Mouse (Mus musculus) midbrain, embryonic 14.5 days (tissue): Measurements from ENCODE around the gene Gpr89. TPM values are rescaled to one million over a fixed set of nuclear protein-coding genes. Genes with fewer than 3 reads are reported as not detected.
A peak's percentile ranks its signal among the peaks of the same experiment; 100 is the strongest.

Experiments
- ATAC-seq: fragments of 200-750 bp; cut with Nextera tagmentation; 2 replicates; pipeline ENCODE4 v1.8.0; 2017; ENCODE audit warnings: moderate number of reproducible peaks, moderate library complexity; ENCODE audit not compliant: low FRiP score, low TSS enrichment
- DNase-seq: peaks from one replicate; pipeline ENCODE4 v3.0.0-alpha.2; 2015
- H3K27ac ChIP-seq: fragments of 300-500 bp; sonication (generic); replicated peaks from 2 replicates; pipeline ENCODE4 v1.5.1; 2014; ENCODE audit warnings: mild to moderate bottlenecking, low read depth, low read length, moderate library complexity
- H3K27me3 ChIP-seq: fragments of 300-500 bp; sonication (generic); 2 replicates; pipeline ENCODE4 v1.6.1; 2014; ENCODE audit warnings: low read length, control low read depth, mixed read lengths; ENCODE audit not compliant: control insufficient read depth, insufficient read depth
- H3K36me3 ChIP-seq: fragments of 300-500 bp; sonication (generic); 2 replicates; pipeline ENCODE4 v1.6.1; 2014; ENCODE audit warnings: low read length, control low read depth; ENCODE audit not compliant: control insufficient read depth, insufficient read depth
- H3K4me1 ChIP-seq: fragments of 300-500 bp; sonication (generic); 2 replicates; pipeline ENCODE4 v1.6.1; 2014; ENCODE audit warnings: mild to moderate bottlenecking, antibody characterized with exemption, low read length, control low read depth; ENCODE audit not compliant: control insufficient read depth, insufficient read depth
- H3K4me2 ChIP-seq: fragments of 300-500 bp; sonication (generic); 2 replicates; pipeline ENCODE4 v1.6.1; 2014; ENCODE audit warnings: mild to moderate bottlenecking, low read length, moderate library complexity
- H3K4me3 ChIP-seq: fragments of 300-500 bp; sonication (generic); replicated peaks from 2 replicates; pipeline ENCODE4 v1.5.1; 2014; ENCODE audit warnings: low read depth, low read length
- H3K9ac ChIP-seq: fragments of 300-500 bp; sonication (generic); replicated peaks from 2 replicates; pipeline ENCODE4 v1.6.1; 2014; ENCODE audit warnings: mild to moderate bottlenecking, low read length, moderate library complexity
- H3K9me3 ChIP-seq: fragments of 300-500 bp; sonication (generic); 2 replicates; pipeline ENCODE4 v1.6.1; 2016; ENCODE audit warnings: low read length, control low read depth, mixed read lengths; ENCODE audit not compliant: control insufficient read depth
- WGBS: fragments of 180-500 bp; shearing (Covaris S2); extraction: QIAGEN DNeasy Blood & Tissue Kit; methylation state at CpG from one replicate; pipeline ENCODE4 v1.1.7; 2014; 5-methylcytosine and 5-hydroxymethylcytosine counted together
- polyA plus RNA-seq: library from polyadenylated mRNA; unstranded; fragments of >200 nt; fragmentation: Nextera tagmentation; extraction: Ambion mirVana; gene quantifications from 2 replicates; pipeline ENCODE4 v1.2.1, GENCODE M21; 2014

Gpr89 gene
- polyA plus RNA-seq, 1 experiment from 2014 or later: 40.7 TPM

DNA sequence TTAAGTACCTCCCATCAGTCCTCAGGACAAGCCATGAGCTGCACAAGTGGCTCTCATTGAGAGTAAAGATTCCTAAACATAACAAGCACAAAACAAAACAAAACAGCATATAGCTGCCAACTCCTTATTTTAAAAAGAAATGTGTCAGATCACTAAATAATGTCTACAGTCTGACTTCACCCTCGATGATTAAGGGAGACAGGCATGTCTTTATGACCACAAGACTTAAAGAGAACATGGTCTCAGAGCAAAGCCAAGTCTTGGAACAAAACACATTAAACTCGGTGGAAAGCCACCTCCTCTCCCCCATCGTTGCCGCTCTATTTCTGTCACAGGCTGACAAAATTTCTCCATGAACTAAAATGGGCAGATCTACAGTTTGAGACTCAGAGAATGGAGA lies 19.5 kb upstream of the Gpr89 start:
- H3K27ac ChIP-seq: no peak overlapping the region
- no peaks in the 10 kb centered on the region for H3K27me3 ChIP-seq
- H3K4me1 ChIP-seq: no peaks in the 10 kb centered on the region
- H3K36me3 ChIP-seq: no peaks in the 10 kb centered on the region
- H3K9me3 ChIP-seq: no peaks in the 10 kb centered on the region
- WGBS: 86% methylated on average over 4 of the region's 4 CpGs
- DNase-seq (no peak), ATAC-seq (no peak)
- no peak overlapping the region for H3K4me2 ChIP-seq
- no peak overlapping the region for H3K9ac ChIP-seq
- no peak overlapping the region for H3K4me3 ChIP-seq

DNA sequence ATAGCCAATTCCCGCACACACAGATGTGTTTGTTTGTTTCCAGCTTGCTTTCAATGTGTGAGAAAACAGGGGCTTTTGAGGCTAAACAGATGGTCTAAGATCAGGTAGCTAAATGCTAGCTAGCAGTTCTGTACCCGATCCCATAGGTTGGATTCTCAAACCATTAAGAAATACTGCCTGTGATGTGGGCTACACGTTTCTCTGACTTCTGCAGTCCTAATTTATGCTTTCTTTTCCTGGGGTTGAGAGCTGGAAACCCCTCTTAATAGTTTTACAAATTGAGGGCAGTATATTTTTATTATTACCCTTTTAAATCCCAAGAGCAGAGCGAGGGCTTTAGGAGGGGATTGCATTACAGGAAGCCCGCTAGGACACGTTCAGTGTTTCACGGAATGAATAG lies 15.8 kb upstream of the Gpr89 start:
- WGBS: 82% methylated on average over 7 of the region's 7 CpGs
- Histone ChIP-seq H3K4me1 (no peaks in the 10 kb centered on the region), H3K27ac (no peak overlapping the region), H3K27me3 (no peaks in the 10 kb centered on the region), H3K9me3 (no peaks in the 10 kb centered on the region), H3K9ac (no peak overlapping the region), H3K4me2 (no peak overlapping the region), H3K4me3 (no peak overlapping the region), H3K36me3 (no peaks in the 10 kb centered on the region)
- ATAC-seq: no peak
- DNase-seq: no peak

DNA sequence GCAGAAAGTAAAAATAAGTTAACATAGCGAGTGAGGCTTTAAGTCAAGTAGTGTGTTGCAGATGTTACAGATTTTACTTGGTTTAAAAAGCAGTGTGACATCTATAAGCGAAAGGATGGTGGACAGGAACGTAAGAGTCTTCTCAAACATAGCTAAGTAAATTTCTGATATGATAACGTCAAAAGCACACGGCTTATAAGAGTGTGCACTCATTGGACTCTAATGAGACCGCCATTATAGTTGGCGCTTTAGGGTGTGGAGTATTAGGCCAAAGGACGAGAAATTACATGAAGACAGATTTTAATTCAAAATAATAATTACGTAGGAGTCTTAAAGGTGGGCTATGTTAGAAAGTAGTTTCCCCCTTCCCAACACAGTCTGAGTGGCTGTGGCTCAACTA lies 446 bp upstream of the Gpr89 start:
- H3K27me3 ChIP-seq: 0 out of 2 replicates have a peak, but pooled peaks cover 5% of the 10 kb centered on the region
- DNase-seq (no peak), ATAC-seq (peak; percentile 35; the same call in 1 of the 2 replicates)
- no peaks in the 10 kb centered on the region for H3K36me3 ChIP-seq
- no peaks in the 10 kb centered on the region for H3K9me3 ChIP-seq
- H3K4me2 ChIP-seq: peak overlapping the region; percentile 85
- H3K4me1 ChIP-seq: peaks cover 9% of the 10 kb centered on the region
- H3K9ac ChIP-seq: peak overlapping the region; percentile 92
- peak overlapping the region; percentile 99 for H3K4me3 ChIP-seq
- 49% methylated on average over 9 of the region's 9 CpGs for WGBS
- no peak overlapping the region for H3K27ac ChIP-seq

DNA sequence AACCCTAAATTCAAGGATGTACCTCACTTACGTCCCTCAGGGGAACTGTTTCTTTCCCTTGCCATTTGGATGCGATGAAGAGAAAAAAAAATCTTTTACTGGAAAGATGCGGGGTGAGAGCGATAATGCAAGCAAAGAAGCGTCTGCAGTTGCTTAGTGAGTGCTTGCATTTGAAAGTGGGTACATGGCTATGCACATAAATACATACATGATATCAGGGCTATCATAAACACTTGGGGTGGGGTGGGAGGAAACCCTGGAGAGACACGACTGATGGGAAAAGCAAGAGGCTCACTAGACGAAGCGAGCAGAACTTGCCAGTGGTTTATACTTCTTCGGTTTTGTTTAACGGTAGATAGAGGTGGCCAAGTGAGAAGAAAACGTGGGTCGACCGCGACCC lies 753 bp downstream of the Gpr89 start, which contains the start of gene Gja5:
TSS of gene Gja5 (plus strand) at position 301 of the 400 bp plus-strand sequence.
- peaks cover 9% of the 10 kb centered on the region for H3K4me1 ChIP-seq
- H3K4me3 ChIP-seq: peak within 1 kb of the TSS; percentile 99
- 0 out of 2 replicates have a peak, but pooled peaks cover 5% of the 10 kb centered on the region for H3K27me3 ChIP-seq
- H3K9ac ChIP-seq: peak within 1 kb of the TSS; percentile 92
- 15% methylated on average over 14 of the region's 14 CpGs for WGBS
- H3K36me3 ChIP-seq: no peaks in the 10 kb centered on the region
- ATAC-seq: no peak
- peak within 1 kb of the TSS; percentile 85 for H3K4me2 ChIP-seq
- no peak for DNase-seq
- peak within 1 kb of the TSS; percentile 64 for H3K27ac ChIP-seq
- H3K9me3 ChIP-seq: no peaks in the 10 kb centered on the region

DNA sequence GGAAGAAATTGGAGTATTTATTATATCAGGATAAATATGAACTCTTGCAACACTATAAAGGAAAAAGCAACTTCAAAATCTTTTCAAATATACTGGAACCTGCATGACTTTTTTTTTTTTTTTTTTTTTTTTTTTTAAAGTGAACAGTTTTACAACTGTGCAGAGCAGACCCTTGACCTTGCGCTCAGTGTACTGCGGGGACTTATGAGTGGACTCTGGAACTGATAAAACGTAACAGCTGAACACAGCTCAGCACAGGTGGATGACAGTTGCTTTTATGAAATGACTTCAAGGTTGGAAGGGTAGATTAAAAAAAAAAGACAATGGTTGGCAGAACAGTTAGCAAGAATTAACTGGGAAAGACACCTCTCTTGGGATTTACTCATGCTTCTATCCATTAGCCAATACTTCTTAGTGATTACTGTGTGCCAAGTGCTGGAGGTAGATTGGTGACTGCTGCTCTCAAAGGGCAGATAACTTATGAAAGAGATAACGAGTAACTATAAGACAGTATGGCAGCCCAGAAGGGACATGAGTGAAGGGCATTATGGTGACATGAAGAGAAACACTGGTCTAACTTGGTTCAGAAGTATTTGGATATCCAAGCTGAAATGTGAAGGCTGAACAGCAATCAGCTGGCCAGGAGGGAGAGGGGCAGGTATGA lies 2.7 kb downstream of the Gpr89 start:
- no peaks in the 10 kb centered on the region for H3K9me3 ChIP-seq
- H3K4me3 ChIP-seq: no peak overlapping the region
- H3K4me1 ChIP-seq: peaks cover 9% of the 10 kb centered on the region
- no peak overlapping the region for H3K27ac ChIP-seq
- H3K27me3 ChIP-seq: no peaks in the 10 kb centered on the region
- peaks cover 8% of the 10 kb centered on the region for H3K36me3 ChIP-seq
- no peak overlapping the region for H3K4me2 ChIP-seq
- DNase-seq (no peak), ATAC-seq (no peak)
- 92% methylated on average over 4 of the region's 4 CpGs for WGBS
- no peak overlapping the region for H3K9ac ChIP-seq

DNA sequence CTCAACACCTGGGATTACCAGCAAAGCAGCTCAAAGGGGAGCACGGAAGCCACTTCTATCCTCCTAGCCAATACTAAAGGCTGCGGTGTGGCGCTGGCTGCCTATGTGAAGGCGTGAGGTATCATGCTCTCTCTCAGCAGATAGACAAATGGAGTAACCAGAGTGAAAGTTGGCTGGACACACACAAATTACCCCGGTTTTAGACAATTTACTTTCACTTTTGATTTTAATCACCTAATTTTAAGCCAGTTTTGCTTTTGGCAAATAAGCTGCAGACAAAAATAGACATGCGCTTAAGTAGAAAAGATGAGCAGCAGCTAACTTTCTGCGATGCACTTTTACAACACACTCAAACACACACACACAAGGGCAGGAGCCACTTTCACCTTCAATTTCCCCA lies 21.5 kb downstream of the Gpr89 start:
- 95% methylated on average over 7 of the region's 7 CpGs for WGBS
- no peak overlapping the region for H3K4me2 ChIP-seq
- no peaks in the 10 kb centered on the region for H3K4me1 ChIP-seq
- no peak overlapping the region for H3K27ac ChIP-seq
- ATAC-seq: no peak
- H3K9ac ChIP-seq: no peak overlapping the region
- no peak overlapping the region for H3K4me3 ChIP-seq
- DNase-seq: no peak
- H3K9me3 ChIP-seq: no peaks in the 10 kb centered on the region
- H3K27me3 ChIP-seq: no peaks in the 10 kb centered on the region
- H3K36me3 ChIP-seq: peaks cover 79% of the 10 kb centered on the region

DNA sequence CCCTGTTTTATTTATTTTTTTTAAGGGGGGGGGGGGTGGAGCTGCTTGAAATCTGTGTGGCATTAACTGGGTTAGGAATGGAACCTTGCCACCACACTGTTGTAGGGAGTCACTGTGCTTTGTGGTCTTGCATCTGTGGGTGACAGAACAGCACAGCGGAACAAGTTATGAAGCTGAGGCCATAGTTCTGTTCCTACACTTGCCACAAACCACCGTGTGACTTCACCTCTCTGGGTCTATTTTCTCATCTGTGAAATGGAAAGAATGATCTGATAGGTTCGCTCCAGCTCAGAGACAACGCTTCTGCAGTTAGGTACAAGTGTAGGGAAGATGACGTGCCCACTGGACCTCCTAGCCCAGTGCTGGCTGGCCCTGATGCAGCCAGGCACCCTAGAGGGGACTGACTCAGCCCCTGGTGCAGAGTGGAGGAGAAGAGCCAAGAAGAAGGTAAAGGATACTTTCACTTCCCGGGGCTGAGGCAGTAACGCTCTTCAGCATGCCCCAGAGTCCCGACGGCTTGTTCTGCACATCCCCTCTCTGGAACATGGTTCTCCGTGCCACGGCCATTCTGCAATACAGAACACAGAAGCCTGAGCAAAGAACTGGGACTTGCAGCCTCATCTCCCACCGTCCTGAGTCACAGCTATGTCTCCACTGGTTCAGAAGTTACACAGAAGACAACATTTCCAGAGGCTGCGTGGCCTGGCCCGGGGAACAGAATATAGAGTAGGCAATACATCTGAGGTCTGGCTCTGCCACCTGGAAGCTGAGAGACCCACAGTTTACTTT lies 22.9 kb downstream of the Gpr89 start:
- 95% methylated on average over 14 of the region's 14 CpGs for WGBS
- H3K27ac ChIP-seq: no peak overlapping the region
- no peaks in the 10 kb centered on the region for H3K9me3 ChIP-seq
- no peaks in the 10 kb centered on the region for H3K27me3 ChIP-seq
- H3K9ac ChIP-seq: no peak overlapping the region
- peaks cover 82% of the 10 kb centered on the region for H3K36me3 ChIP-seq
- H3K4me1 ChIP-seq: no peaks in the 10 kb centered on the region
- no peak overlapping the region for H3K4me2 ChIP-seq
- no peak overlapping the region for H3K4me3 ChIP-seq
- ATAC-seq: no peak
- no peak for DNase-seq

DNA sequence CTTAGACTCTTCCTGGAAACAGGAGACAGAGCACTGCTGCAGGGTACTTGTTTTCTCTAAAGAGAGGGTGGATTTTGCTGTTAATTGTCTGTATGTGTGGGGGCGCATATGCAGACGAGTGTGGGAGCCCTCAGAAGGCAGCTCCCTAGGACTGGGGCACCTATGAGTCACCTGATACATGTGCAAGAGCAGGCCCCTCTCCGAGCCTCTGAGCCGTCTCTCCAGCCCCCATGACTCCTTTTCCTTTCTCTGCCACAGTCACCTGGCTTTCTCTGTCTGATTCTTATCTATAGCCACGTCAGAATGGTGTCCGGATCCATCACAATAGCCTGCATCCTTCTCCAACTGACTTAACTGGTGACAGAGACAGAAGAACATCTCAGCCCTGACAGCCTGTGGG lies 23.6 kb downstream of the Gpr89 start:
- H3K9me3 ChIP-seq: no peaks in the 10 kb centered on the region
- no peak for ATAC-seq
- no peak overlapping the region for H3K4me3 ChIP-seq
- DNase-seq: no peak
- peaks cover 79% of the 10 kb centered on the region for H3K36me3 ChIP-seq
- no peak overlapping the region for H3K27ac ChIP-seq
- H3K27me3 ChIP-seq: no peaks in the 10 kb centered on the region
- H3K9ac ChIP-seq: no peak overlapping the region
- no peaks in the 10 kb centered on the region for H3K4me1 ChIP-seq
- no peak overlapping the region for H3K4me2 ChIP-seq
- WGBS: 90% methylated on average over 6 of the region's 6 CpGs

DNA sequence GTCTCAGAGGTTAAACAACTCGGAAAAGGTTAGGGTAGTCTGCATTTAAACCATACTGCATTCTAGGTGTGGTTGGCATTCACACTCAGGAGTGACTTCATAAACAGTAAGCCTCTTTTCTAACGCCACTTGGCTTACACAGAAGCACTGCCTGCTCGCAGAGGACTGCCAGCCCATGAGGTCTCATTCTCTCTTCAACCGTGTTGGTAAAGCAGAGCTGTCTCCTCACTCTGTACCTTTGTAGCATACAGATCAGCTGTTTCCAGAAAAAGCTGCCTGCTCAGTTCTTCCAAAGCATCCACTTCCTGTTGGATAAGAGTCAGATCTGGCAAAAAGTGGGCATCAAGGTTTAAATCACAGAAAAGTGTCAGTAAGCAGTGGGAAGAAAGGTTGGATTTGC lies 24.8 kb downstream of the Gpr89 start:
- ATAC-seq: no peak
- Histone ChIP-seq H3K9ac (no peak overlapping the region), H3K27me3 (no peaks in the 10 kb centered on the region), H3K36me3 (peaks cover 75% of the 10 kb centered on the region), H3K4me3 (no peak overlapping the region), H3K4me1 (no peaks in the 10 kb centered on the region), H3K9me3 (no peaks in the 10 kb centered on the region), H3K4me2 (no peak overlapping the region), H3K27ac (no peak overlapping the region)
- no peak for DNase-seq
- WGBS: 89% methylated on average over 4 of the region's 4 CpGs
